Mouse (Mus musculus): ENCODE measurements around the gene Odr4. TPM values are rescaled to one million over a fixed set of nuclear protein-coding genes. Genes with fewer than 3 reads are reported as not detected.

Odr4 gene
- polyA plus RNA-seq, 1 experiment from 2014 or later = 54.7 TPM

GRCm38 (mm10) chr1:150403914-150404313 lies 11.0 kb upstream of the Odr4 start:
- ATAC-seq = no peak
- no peaks in the 10 kb centered on the region for H3K27me3 ChIP-seq
- DNase-seq (ENCODE audit: low read depth, low spot score) = no peak
- in situ Hi-C loops (cut with MboI; ENCODE audit: low pct_unique_long_range_greater_than_20kb) = no loop called here
- ChIA-PET CTCF (interaction anchor here (0.8 to 4.6 kb wide), 4 partner anchors 11 to 22 kb away, joined by 4 to 18 read pairs (median 4); partner anchors contain the start of genes Odr4 and Tpr), POLR2A (no interaction called here)
- TF ChIP-seq CTCF (IDR thresholded peaks at IDR 0.05) = no peak

GRCm38 (mm10) chr1:150396001-150396400 lies 3.1 kb upstream of the Odr4 start:
- CTCF ChIA-PET = interaction anchor here (1.1 kb wide), 1 partner anchor 38 kb away, joined by 3 read pairs; no protein-coding TSS in a partner anchor
- no peak for TF ChIP-seq CTCF (IDR thresholded peaks at IDR 0.05)
- in situ Hi-C loops (cut with MboI; ENCODE audit: low pct_unique_long_range_greater_than_20kb) = loop anchor here (25.0 kb wide), 1 partner anchor 284 kb away; the partner anchor contains the start of gene Ptgs2
- H3K27me3 ChIP-seq = no peaks in the 10 kb centered on the region
- DNase-seq (ENCODE audit: low read depth, low spot score) (no peak), ATAC-seq (no peak)
- POLR2A ChIA-PET = no interaction called here

GRCm38 (mm10) chr1:150393488-150393852 lies 590 bp upstream of the Odr4 start:
- ATAC-seq (peak; percentile 40), DNase-seq (ENCODE audit: low read depth, low spot score) (no peak)
- ChIA-PET POLR2A (no interaction called here), CTCF (interaction anchor here (2.3 kb wide), 1 partner anchor 9 kb away, joined by 18 read pairs; no protein-coding TSS in a partner anchor)
- no peak for TF ChIP-seq CTCF (IDR thresholded peaks at IDR 0.05)
- H3K27me3 ChIP-seq = no peaks in the 10 kb centered on the region
- in situ Hi-C loops (cut with MboI; ENCODE audit: low pct_unique_long_range_greater_than_20kb) = loop anchor here (25.0 kb wide), 1 partner anchor 281 kb away; the partner anchor contains the start of gene Ptgs2

- ChIA-PET CTCF (interaction anchor here (0.8 to 2.3 kb wide), 3 partner anchors 11 to 317 kb away, joined by 3 to 18 read pairs (median 3); no protein-coding TSS in a partner anchor), POLR2A (no interaction called here)
- in situ Hi-C loops (cut with MboI; ENCODE audit: low pct_unique_long_range_greater_than_20kb) = loop anchor here (25.0 kb wide), 1 partner anchor 280 kb away; the partner anchor contains the start of gene Ptgs2
- ATAC-seq (peak; percentile 7), DNase-seq (ENCODE audit: low read depth, low spot score) (no peak)
- H3K27me3 ChIP-seq = no peaks in the 10 kb centered on the region
- TF ChIP-seq CTCF (IDR thresholded peaks at IDR 0.05) = no peak
Observed at GRCm38 (mm10) chr1:150391931-150392637, 796 bp downstream of the Odr4 start.

GRCm38 (mm10) chr1:150389390-150390129 lies 3.3 kb downstream of the Odr4 start:
- CTCF ChIA-PET = no interaction called here
- no peak for DNase-seq (ENCODE audit: low read depth, low spot score)
- no peaks in the 10 kb centered on the region for H3K27me3 ChIP-seq
- ATAC-seq = no peak
- TF ChIP-seq CTCF (IDR thresholded peaks at IDR 0.05) = no peak
- POLR2A ChIA-PET = no interaction called here
- in situ Hi-C loops (cut with MboI; ENCODE audit: low pct_unique_long_range_greater_than_20kb) = loop anchor here (10.0 to 25.0 kb wide), 2 partner anchors 277 to 555 kb away; partner anchors contain the start of gene Ptgs2

- TF ChIP-seq CTCF (IDR thresholded peaks at IDR 0.05) = no peak
- H3K27me3 ChIP-seq = no peaks in the 10 kb centered on the region
- in situ Hi-C loops (cut with MboI; ENCODE audit: low pct_unique_long_range_greater_than_20kb) = loop anchor here (10.0 to 25.0 kb wide), 2 partner anchors 275 to 553 kb away; partner anchors contain the start of gene Ptgs2
- ChIA-PET POLR2A (no interaction called here), CTCF (no interaction called here)
- ATAC-seq = no peak
- DNase-seq (ENCODE audit: low read depth, low spot score) = no peak
Observed at GRCm38 (mm10) chr1:150387572-150387971, 5.3 kb downstream of the Odr4 start.

- in situ Hi-C loops (cut with MboI; ENCODE audit: low pct_unique_long_range_greater_than_20kb) = loop anchor here (10.0 to 25.0 kb wide), 2 partner anchors 272 to 549 kb away; partner anchors contain the start of gene Ptgs2
- POLR2A ChIA-PET = no interaction called here
Observed at GRCm38 (mm10) chr1:150384138-150384537, 8.7 kb downstream of the Odr4 start.

GRCm38 (mm10) chr1:150374247-150374646 lies 18.6 kb downstream of the Odr4 start:
- ATAC-seq = no peak
- ChIA-PET POLR2A (no interaction called here), CTCF (interaction anchor here (0.7 to 1.6 kb wide), 3 partner anchors 10 to 111 kb away, joined by 3 read pairs; no protein-coding TSS in a partner anchor)
- no peak for DNase-seq (ENCODE audit: low read depth, low spot score)
- no peaks in the 10 kb centered on the region for H3K27me3 ChIP-seq
- in situ Hi-C loops (cut with MboI; ENCODE audit: low pct_unique_long_range_greater_than_20kb) = loop anchor here (10.0 kb wide), 1 partner anchor 109 kb away; no protein-coding TSS in a partner anchor
- peak; percentile 17 for TF ChIP-seq CTCF (IDR thresholded peaks at IDR 0.05)

More at GRCm38 (mm10) chr1:150384138-150384537, 8.7 kb downstream of the Odr4 start:
- no peak for TF ChIP-seq CTCF (IDR thresholded peaks at IDR 0.05)
- no peaks in the 10 kb centered on the region for H3K27me3 ChIP-seq
- DNase-seq (ENCODE audit: low read depth, low spot score) (no peak), ATAC-seq (no peak)
- CTCF ChIA-PET = interaction anchor here (0.8 kb wide), 1 partner anchor 10 kb away, joined by 3 read pairs; no protein-coding TSS in a partner anchor

GRCm38 (mm10) chr1:150372895-150373294 lies 20.0 kb downstream of the Odr4 start:
- DNase-seq (ENCODE audit: low read depth, low spot score) = no peak
- TF ChIP-seq CTCF (IDR thresholded peaks at IDR 0.05) = no peak
- in situ Hi-C loops (cut with MboI; ENCODE audit: low pct_unique_long_range_greater_than_20kb) = loop anchor here (10.0 kb wide), 1 partner anchor 108 kb away; no protein-coding TSS in a partner anchor
- ChIA-PET CTCF (interaction anchor here (1.6 to 1.8 kb wide), 2 partner anchors 11 to 12 kb away, joined by 3 to 7 read pairs; no protein-coding TSS in a partner anchor), POLR2A (no interaction called here)
- ATAC-seq = no peak
- no peaks in the 10 kb centered on the region for H3K27me3 ChIP-seq

- POLR2A ChIA-PET = no interaction called here
- ATAC-seq (no peak), DNase-seq (ENCODE audit: low read depth, low spot score) (no peak)
- TF ChIP-seq CTCF (IDR thresholded peaks at IDR 0.05) = no peak
- no peaks in the 10 kb centered on the region for H3K27me3 ChIP-seq
- CTCF ChIA-PET = interaction anchor here (1.2 kb wide), 1 partner anchor 10 kb away, joined by 5 read pairs; no protein-coding TSS in a partner anchor
- in situ Hi-C loops (cut with MboI; ENCODE audit: low pct_unique_long_range_greater_than_20kb) = no loop called here
Observed at GRCm38 (mm10) chr1:150360864-150361263, 32.0 kb downstream of the Odr4 start.

All from Patski (cell line).